Comparison of ENCODE assay signal across 8 mouse cellular contexts in the genomic region with DNA sequence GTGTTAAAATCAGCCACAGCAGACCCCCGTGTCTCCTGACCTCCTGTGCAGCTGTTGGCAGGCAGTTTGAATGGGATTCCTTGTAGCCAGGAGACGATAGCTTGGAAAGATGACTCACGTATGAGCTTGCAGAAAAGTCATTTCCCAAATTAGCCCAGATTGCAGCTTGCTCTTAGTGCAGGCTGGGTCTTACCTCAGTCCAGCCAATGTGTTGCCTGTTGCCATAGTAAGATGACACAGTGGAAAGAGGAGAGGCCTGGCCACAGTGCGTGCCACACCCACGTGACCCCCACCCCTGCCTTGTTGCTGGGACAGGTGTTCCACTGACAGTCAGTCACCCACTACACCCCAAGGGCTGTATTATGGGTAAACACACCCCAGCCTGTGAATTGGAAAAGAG. TPM values are rescaled to one million over a fixed set of nuclear protein-coding genes. Genes with fewer than 3 reads are reported as not detected.
DNase-seq lines count a peak whose midpoint lies in the region; ATAC-seq and TF ChIP-seq lines count a peak whose summit lies in the region.
"Had no signal": no experiment of that assay in that cellular context is flagged by ENCODE, and none has a peak within 500 bp of the region (broad histone marks: within the 10 kb centered on the region; RNA-seq: fewer than 3 reads in every experiment).

No protein-coding gene starts in this region.

- 21% methylated on average over 5 of the region's 5 CpGs for WGBS in heart, embryonic 14.5 days
- WGBS in forebrain, embryonic 16.5 days, result 74% methylated on average over 5 of the region's 5 CpGs

- peaks cover 79% of the 10 kb centered on the region for H3K36me3 ChIP-seq in G1E (replicated peaks)
- H3K36me3 ChIP-seq in heart, embryonic 14.5 days (ENCODE audit: control insufficient read depth, insufficient read depth, low read length), result no peaks in the 10 kb centered on the region
- peaks cover 14% of the 10 kb centered on the region for H3K36me3 ChIP-seq in megakaryocyte, embryonic 14.5 days (replicated peaks; ENCODE audit: low read length)
- no peaks in the 10 kb centered on the region for H3K36me3 ChIP-seq in forebrain, embryonic 16.5 days (ENCODE audit: control insufficient read depth, insufficient read depth)

- H3K27me3 ChIP-seq in G1E (ENCODE audit: insufficient read depth, low read length), result no peaks in the 10 kb centered on the region
- H3K27me3 ChIP-seq in heart, embryonic 14.5 days (ENCODE audit: control insufficient read depth, insufficient read depth, low read length), result no peaks in the 10 kb centered on the region
- no peaks in the 10 kb centered on the region for H3K27me3 ChIP-seq in megakaryocyte, embryonic 14.5 days (replicated peaks)
- no peaks in the 10 kb centered on the region for H3K27me3 ChIP-seq in forebrain, embryonic 16.5 days (replicated peaks; ENCODE audit: control insufficient read depth, insufficient read depth, low read length)

- peaks cover 91% of the 10 kb centered on the region for H3K4me1 ChIP-seq in G1E (ENCODE audit: insufficient read depth, low read depth, low read length)
- H3K4me1 ChIP-seq in heart, embryonic 14.5 days (ENCODE audit: control insufficient read depth in 2 of 2, insufficient read depth in 2 of 2, low read length in 2 of 2), result peaks cover 55 to 74% of the 10 kb centered on the region in 2 experiments
- peaks cover 91% of the 10 kb centered on the region for H3K4me1 ChIP-seq in megakaryocyte, embryonic 14.5 days
- H3K4me1 ChIP-seq in forebrain, embryonic 16.5 days (replicated peaks; ENCODE audit: control insufficient read depth, insufficient read depth, low read length), result peaks cover 18% of the 10 kb centered on the region

- no peak for TF ChIP-seq CTCF in G1E (IDR thresholded peaks at IDR 0.05; ENCODE audit: low read depth, low read length)

- H3K4me3 ChIP-seq in G1E (ENCODE audit: low read depth, low read length), result peak overlapping the region; percentile 30; the same call in 1 of the 2 replicates
- no peak overlapping the region for H3K4me3 ChIP-seq in heart, embryonic 14.5 days (ENCODE audit: control insufficient read depth in 1 of 2, insufficient read depth in 1 of 2, low read depth in 1 of 2, low read length in 2 of 2)
- H3K4me3 ChIP-seq in megakaryocyte, embryonic 14.5 days (replicated peaks), result peak overlapping the region; percentile 70
- H3K4me3 ChIP-seq in forebrain, embryonic 16.5 days (replicated peaks; ENCODE audit: low read length), result no peak overlapping the region
- H3K4me3 ChIP-seq: erythroblast, embryonic 14.5 days had no signal

- H3K4me2 ChIP-seq in heart, embryonic 14.5 days (ENCODE audit: low read length), result no peak overlapping the region; the same call in none of the 2 replicates
- H3K4me2 ChIP-seq in forebrain, embryonic 16.5 days (ENCODE audit: low read length), result no peak overlapping the region

- 0 out of 2 replicates have a peak overlapping the region, but pooled peaks have one; percentile 38 for H3K9ac ChIP-seq in heart, embryonic 14.5 days (ENCODE audit: low read length)
- no peak overlapping the region for H3K9ac ChIP-seq in forebrain, embryonic 16.5 days (replicated peaks; ENCODE audit: low read depth, low read length)

- ATAC-seq in G1E (ENCODE audit: extremely low read depth, insufficient number of reproducible peaks, low FRiP score, poor library complexity, severe bottlenecking), result no peak; the same call in 1 of the 2 replicates
- peak; percentile 40; the same call in 1 of the 2 replicates for ATAC-seq in heart, embryonic 14.5 days (ENCODE audit: insufficient number of reproducible peaks, insufficient read depth, low FRiP score, low read depth)
- no peak for ATAC-seq in forebrain, embryonic 16.5 days

- peak overlapping the region; percentile 30 to 69; a peak in 3 of 4 replicates for H3K27ac ChIP-seq in heart, embryonic 14.5 days (replicated peaks in 1 of 2; ENCODE audit: control insufficient read depth in 1 of 2, insufficient read depth in 1 of 2, low read depth in 2 of 2, low read length in 2 of 2)
- no peak overlapping the region for H3K27ac ChIP-seq in forebrain, embryonic 16.5 days (ENCODE audit: low read length)

- H3K9me3 ChIP-seq in G1E (replicated peaks), result no peaks in the 10 kb centered on the region
- no peaks in the 10 kb centered on the region for H3K9me3 ChIP-seq in heart, embryonic 14.5 days (ENCODE audit: control insufficient read depth, low read length)
- H3K9me3 ChIP-seq in megakaryocyte, embryonic 14.5 days, result no peaks in the 10 kb centered on the region
- H3K9me3 ChIP-seq in forebrain, embryonic 16.5 days (ENCODE audit: control insufficient read depth, low read length), result no peaks in the 10 kb centered on the region

- no peak for DNase-seq in G1E (ENCODE audit: low spot score)
- peak; percentile 69 to 70 for DNase-seq in adrenal gland, postnatal 36 days
- DNase-seq in thymus, postnatal 36 days, result peak; percentile 45 to 71
- no peak for DNase-seq in layer of hippocampus, postnatal 25 days (ENCODE audit: extremely low spot score in 1 of 2, low spot score in 1 of 2)

RNA-seq across cellular contexts. Expression of gene Rapgef1, which starts 5.2 kb away (rescaled TPM):
- total RNA-seq in G1E (2014; fragmentation: Nextera tagmentation), result 42.0 and 42.8 TPM in 2 replicates
- 24.3 and 25.4 TPM in 2 replicates for total RNA-seq in G1E (2017)
- polyA plus RNA-seq in G1E (2012), result 37.2 and 43.3 TPM in 2 replicates
- 10 to 100 TPM; 45.4 to 49.9 TPM for total RNA-seq in adrenal gland, postnatal 36 days (2021)
- 12.6 and 14.5 TPM in 2 replicates for polyA plus RNA-seq in heart, embryonic 14.5 days (2014; fragmentation: Nextera tagmentation; extraction: Ambion mirVana)
- polyA plus RNA-seq in megakaryocyte, embryonic 14.5 days (2012; ENCODE audit: insufficient read depth, low replicate concordance), result 13.8 and 14.5 TPM in 2 replicates
- 100 to 1,000 TPM in 1 of 2 experiments, 10 to 100 TPM in 1; 99.0 to 104 TPM for total RNA-seq in layer of hippocampus, postnatal 25 days (2021)
- 22.0 and 22.5 TPM in 2 replicates for polyA plus RNA-seq in forebrain, embryonic 16.5 days (2015; fragmentation: Nextera tagmentation; extraction: Ambion mirVana)

Comparison
In these comparisons a context has a peak if more than half of its experiments do, and no peak if none do; other contexts are left out.
1. DNase-seq: peak in adrenal gland, postnatal 36 days (2 of 2) and thymus, postnatal 36 days (2 of 2); none in G1E (single experiment) and layer of hippocampus, postnatal 25 days (0 of 2).
2. H3K4me3 ChIP-seq: peak in G1E (single experiment) and megakaryocyte, embryonic 14.5 days (single experiment); none in heart, embryonic 14.5 days (0 of 2) and forebrain, embryonic 16.5 days (single experiment).